Mouse (Mus musculus): ENCODE results near the gene Adarb2.

DNA sequence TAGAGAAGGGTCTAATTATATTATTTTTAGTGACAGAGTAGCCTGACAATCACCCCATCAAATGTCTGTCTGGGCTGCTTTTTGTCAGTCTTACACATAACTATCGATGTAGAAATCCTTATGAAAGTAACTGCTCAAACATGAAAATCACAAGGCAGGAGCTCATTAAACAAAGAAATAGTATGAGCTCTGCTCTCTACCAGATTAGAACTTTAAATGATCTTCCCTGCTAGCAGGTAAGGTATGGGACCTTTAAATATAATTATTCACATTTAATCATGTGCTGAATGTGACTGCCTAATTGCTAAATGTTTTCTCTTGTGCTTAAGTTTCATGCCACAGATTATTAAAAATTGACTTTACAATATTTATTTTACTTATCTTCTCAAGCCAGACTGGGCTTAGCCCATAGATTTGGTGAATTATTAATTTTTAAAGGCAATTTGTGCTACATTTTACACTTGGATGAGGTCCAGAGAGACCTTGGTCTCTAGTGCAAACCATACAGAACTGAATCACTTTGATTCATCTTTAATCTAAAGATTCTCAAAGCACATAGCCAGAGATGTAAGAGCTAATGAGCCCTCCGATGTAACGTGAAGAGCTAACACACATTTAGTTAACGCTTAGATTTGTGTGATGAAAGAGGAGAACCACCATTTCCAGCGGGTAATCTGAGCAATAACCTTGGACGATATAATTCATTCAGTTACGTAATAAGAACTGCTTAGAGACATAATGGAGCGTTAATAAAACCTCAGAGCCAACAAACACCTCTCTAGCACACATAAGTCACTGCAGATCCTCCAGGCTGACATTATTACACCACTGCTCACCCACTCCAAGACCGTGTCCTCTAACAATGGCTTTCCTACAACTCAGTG, 323.3 kb downstream of the Adarb2 start:
- TF ChIP-seq CTCF (IDR thresholded peaks at IDR 0.05; ENCODE audit: extremely low read depth, insufficient read length, insufficient replicate concordance, low read depth, low read length), result no peak
- no peak for TF ChIP-seq POLR2A (IDR thresholded peaks at IDR 0.05; ENCODE audit: low read depth, low read length)
